ENCODE assay signal across 8 mouse cellular contexts in genomic region chr19:5072389-5073019, GRCm38 (mm10). TPM values are rescaled to one million over a fixed set of nuclear protein-coding genes. Genes with fewer than 3 reads are reported as not detected.
A peak's percentile ranks its signal among the peaks of the same experiment; 100 is the strongest.
DNase-seq lines count a peak whose midpoint lies in the region; ATAC-seq lines count a peak whose summit lies in the region.

No protein-coding gene starts in this region.

- peak overlapping the region; percentile 57; the same call in 1 of the 2 replicates for H3K9ac ChIP-seq in hindbrain, embryonic 12.5 days
- H3K9ac ChIP-seq in lung, embryonic 15.5 days = 0 out of 2 replicates have a peak overlapping the region, but pooled peaks have one; percentile 65

- DNase-seq in heart, embryonic 10.5 days (ENCODE audit: low spot score) = no peak
- DNase-seq in heart, postnatal 36 days = no peak
- DNase-seq in c-Kit-positive CD71-positive TER-119-positive erythroid progenitor cells, embryonic 14.5 days (ENCODE audit: low spot score) = peak; percentile 51
- peak; percentile 49 for DNase-seq in yolk sac, embryonic 10.5 days (ENCODE audit: low spot score)
- no peak for DNase-seq in left cerebral cortex, adult 18-20 months (ENCODE audit: low spot score in 2 of 2)
- DNase-seq in right cerebral cortex, postnatal 14 days = no peak

- H3K36me3 ChIP-seq in heart, embryonic 10.5 days = no peaks in the 10 kb centered on the region
- no peaks in the 10 kb centered on the region for H3K36me3 ChIP-seq in hindbrain, embryonic 12.5 days
- no peaks in the 10 kb centered on the region for H3K36me3 ChIP-seq in lung, embryonic 15.5 days

- peaks cover 46% of the 10 kb centered on the region for H3K27me3 ChIP-seq in heart, embryonic 10.5 days (ENCODE audit: insufficient read depth, poor library complexity, severe bottlenecking)
- peaks cover 41% of the 10 kb centered on the region for H3K27me3 ChIP-seq in hindbrain, embryonic 12.5 days
- H3K27me3 ChIP-seq in lung, embryonic 15.5 days = peaks cover 41% of the 10 kb centered on the region

- peaks cover 51% of the 10 kb centered on the region for H3K4me1 ChIP-seq in heart, embryonic 10.5 days
- H3K4me1 ChIP-seq in hindbrain, embryonic 12.5 days = peaks cover 51% of the 10 kb centered on the region
- H3K4me1 ChIP-seq in lung, embryonic 15.5 days = peaks cover 44% of the 10 kb centered on the region

- H3K27ac ChIP-seq in heart, embryonic 10.5 days = peak overlapping the region; percentile 86
- peak overlapping the region; percentile 87 for H3K27ac ChIP-seq in hindbrain, embryonic 12.5 days
- H3K27ac ChIP-seq in lung, embryonic 15.5 days = peak overlapping the region; percentile 88

- intact Hi-C loops in heart, postnatal 36 days (cut with DNase I) = loop anchor here (1.0 kb wide), 2 partner anchors 16 to 57 kb away; no protein-coding TSS in a partner anchor

- H3K9me3 ChIP-seq in heart, embryonic 10.5 days = no peaks in the 10 kb centered on the region
- H3K9me3 ChIP-seq in hindbrain, embryonic 12.5 days (replicated peaks) = no peaks in the 10 kb centered on the region
- H3K9me3 ChIP-seq in lung, embryonic 15.5 days = no peaks in the 10 kb centered on the region

- peak overlapping the region; percentile 72 for H3K4me3 ChIP-seq in heart, embryonic 10.5 days
- H3K4me3 ChIP-seq in hindbrain, embryonic 12.5 days = peak overlapping the region; percentile 31
- H3K4me3 ChIP-seq in lung, embryonic 15.5 days = peak overlapping the region; percentile 62

- 4% methylated on average over 20 of the region's 20 CpGs for WGBS in heart, embryonic 10.5 days
- WGBS in hindbrain, embryonic 12.5 days = 3% methylated on average over 20 of the region's 20 CpGs
- 2% methylated on average over 20 of the region's 20 CpGs for WGBS in lung, embryonic 15.5 days

- ATAC-seq in hindbrain, embryonic 12.5 days (ENCODE audit: low FRiP score) = peak; percentile 23
- ATAC-seq in lung, embryonic 15.5 days (ENCODE audit: borderline replicate concordance, extremely low read depth, low FRiP score, low TSS enrichment) = peak; percentile 29

- peak overlapping the region; percentile 64 for H3K4me2 ChIP-seq in hindbrain, embryonic 12.5 days (replicated peaks)
- H3K4me2 ChIP-seq in lung, embryonic 15.5 days = peak overlapping the region; percentile 87

RNA-seq across cellular contexts. Expression of gene Cd248, which starts 4.6 kb away (rescaled TPM):
- polyA plus RNA-seq in heart, embryonic 10.5 days (2016; fragmentation: Nextera tagmentation; extraction: Ambion mirVana) = 19.0 and 43.4 TPM in 2 replicates
- total RNA-seq in heart, postnatal 36 days (2021) = 10 to 100 TPM; 13.8 to 15.1 TPM
- polyA plus RNA-seq in hindbrain, embryonic 12.5 days (2016; fragmentation: Nextera tagmentation; extraction: Ambion mirVana) = 32.0 and 41.9 TPM in 2 replicates
- 71.7 and 72.4 TPM in 2 replicates for polyA plus RNA-seq in lung, embryonic 15.5 days (2015; fragmentation: Nextera tagmentation; extraction: Ambion mirVana)
- 1 to 10 TPM; 3.5 to 4.5 TPM for total RNA-seq in left cerebral cortex, adult 18-20 months (2021)

RNA-seq across cellular contexts. Expression of gene Tmem151a, which starts 12.8 kb away (rescaled TPM):
- 6.4 and 7.6 TPM in 2 replicates for polyA plus RNA-seq in heart, embryonic 10.5 days (2016; fragmentation: Nextera tagmentation; extraction: Ambion mirVana)
- 1 to 10 TPM; 1.7 to 2.8 TPM for total RNA-seq in heart, postnatal 36 days (2021)
- 1.5 and 2.4 TPM in 2 replicates for polyA plus RNA-seq in hindbrain, embryonic 12.5 days (2016; fragmentation: Nextera tagmentation; extraction: Ambion mirVana)
- polyA plus RNA-seq in lung, embryonic 15.5 days (2015; fragmentation: Nextera tagmentation; extraction: Ambion mirVana) = 3.4 and 4.6 TPM in 2 replicates
- total RNA-seq in left cerebral cortex, adult 18-20 months (2021) = 100 to 1,000 TPM; 146 to 149 TPM

RNA-seq across cellular contexts. Expression of gene Yif1a, which starts 15.8 kb away (rescaled TPM):
- polyA plus RNA-seq in heart, embryonic 10.5 days (2016; fragmentation: Nextera tagmentation; extraction: Ambion mirVana) = 94.9 and 104 TPM in 2 replicates
- 100 to 1,000 TPM in 1 of 2 experiments, 10 to 100 TPM in 1; 89.0 to 102 TPM for total RNA-seq in heart, postnatal 36 days (2021)
- 60.3 and 61.6 TPM in 2 replicates for polyA plus RNA-seq in hindbrain, embryonic 12.5 days (2016; fragmentation: Nextera tagmentation; extraction: Ambion mirVana)
- polyA plus RNA-seq in lung, embryonic 15.5 days (2015; fragmentation: Nextera tagmentation; extraction: Ambion mirVana) = 94.5 and 96.8 TPM in 2 replicates
- total RNA-seq in left cerebral cortex, adult 18-20 months (2021) = 10 to 100 TPM; 21.6 to 25.5 TPM

RNA-seq across cellular contexts. Expression of gene Rin1, which starts 22.2 kb away (rescaled TPM):
- 4.0 and 5.3 TPM in 2 replicates for polyA plus RNA-seq in heart, embryonic 10.5 days (2016; fragmentation: Nextera tagmentation; extraction: Ambion mirVana)
- total RNA-seq in heart, postnatal 36 days (2021) = 1 to 10 TPM; 1.8 to 2.1 TPM
- 1.4 and 1.6 TPM in 2 replicates for polyA plus RNA-seq in hindbrain, embryonic 12.5 days (2016; fragmentation: Nextera tagmentation; extraction: Ambion mirVana)
- polyA plus RNA-seq in lung, embryonic 15.5 days (2015; fragmentation: Nextera tagmentation; extraction: Ambion mirVana) = 2.7 and 2.9 TPM in 2 replicates
- 10 to 100 TPM; 75.4 to 75.5 TPM for total RNA-seq in left cerebral cortex, adult 18-20 months (2021)

RNA-seq across cellular contexts. Expression of gene Cnih2, which starts 25.8 kb away (rescaled TPM):
- 4.6 and 12.7 TPM in 2 replicates for polyA plus RNA-seq in heart, embryonic 10.5 days (2016; fragmentation: Nextera tagmentation; extraction: Ambion mirVana)
- under 1 TPM; 0.30 to 0.31 TPM for total RNA-seq in heart, postnatal 36 days (2021)
- 213 and 216 TPM in 2 replicates for polyA plus RNA-seq in hindbrain, embryonic 12.5 days (2016; fragmentation: Nextera tagmentation; extraction: Ambion mirVana)
- polyA plus RNA-seq in lung, embryonic 15.5 days (2015; fragmentation: Nextera tagmentation; extraction: Ambion mirVana) = 8.6 and 9.0 TPM in 2 replicates
- total RNA-seq in left cerebral cortex, adult 18-20 months (2021) = 100 to 1,000 TPM; 215 to 221 TPM

Comparison
In these comparisons a context has a peak if more than half of its experiments do, and no peak if none do; other contexts are left out.
1. DNase-seq: peak in c-Kit-positive CD71-positive TER-119-positive erythroid progenitor cells, embryonic 14.5 days (single experiment) and yolk sac, embryonic 10.5 days (single experiment); none in heart, embryonic 10.5 days (single experiment), heart, postnatal 36 days (0 of 2), left cerebral cortex, adult 18-20 months (0 of 2) and right cerebral cortex, postnatal 14 days (single experiment).
2. Peak in every context shown above with its lines, with median percentiles within 50 percentile points of each other: H3K27ac ChIP-seq and H3K4me3 ChIP-seq.